Mouse (Mus musculus) hindbrain, embryonic 11.5 days (tissue): ENCODE measurements around the gene Olfr550. TPM values are rescaled to one million over a fixed set of nuclear protein-coding genes. Genes with fewer than 3 reads are reported as not detected.

Experiments
- ATAC-seq: fragments of 200-750 bp; cut with Nextera tagmentation; 2 replicates; pipeline ENCODE4 v1.8.0; 2017; ENCODE audit warnings: mild to moderate bottlenecking, moderate TSS enrichment, moderate library complexity; ENCODE audit not compliant: low FRiP score
- DNase-seq: peaks from one replicate; pipeline ENCODE4 v3.0.0-alpha.2; 2015; ENCODE audit warnings: low spot score
- H3K27ac ChIP-seq: fragments of 300-500 bp; sonication (generic); 2 replicates; pipeline ENCODE4 v1.5.1; 2014; ENCODE audit warnings: mild to moderate bottlenecking, low read depth, low read length
- H3K27me3 ChIP-seq: fragments of 300-500 bp; sonication (generic); 2 replicates; pipeline ENCODE4 v1.6.1; 2014; ENCODE audit warnings: mild to moderate bottlenecking, low read length, moderate library complexity, mixed read lengths; ENCODE audit not compliant: control insufficient read depth, insufficient read depth
- H3K36me3 ChIP-seq: fragments of 300-500 bp; sonication (generic); 2 replicates; pipeline ENCODE4 v1.6.1; 2014; ENCODE audit warnings: mild to moderate bottlenecking, low read length, moderate library complexity, mixed read lengths; ENCODE audit not compliant: control insufficient read depth, insufficient read depth
- H3K4me1 ChIP-seq: fragments of 300-500 bp; sonication (generic); replicated peaks from 2 replicates; pipeline ENCODE4 v1.6.1; 2014; ENCODE audit warnings: low read length, mixed read lengths; ENCODE audit not compliant: control insufficient read depth, insufficient read depth
- H3K4me2 ChIP-seq: fragments of 300-500 bp; sonication (generic); replicated peaks from 2 replicates; pipeline ENCODE4 v1.6.1; 2014; ENCODE audit warnings: mild to moderate bottlenecking, low read depth, low read length
- H3K4me3 ChIP-seq: fragments of 300-500 bp; sonication (generic); 2 replicates; pipeline ENCODE4 v1.5.1; 2014; ENCODE audit warnings: low read depth, low read length
- H3K9ac ChIP-seq: fragments of 300-500 bp; sonication (generic); 2 replicates; pipeline ENCODE4 v1.6.1; 2014; ENCODE audit warnings: low read depth, low read length
- H3K9me3 ChIP-seq: fragments of 300-500 bp; sonication (generic); 2 replicates; pipeline ENCODE4 v1.6.1; 2016; ENCODE audit warnings: low read length; ENCODE audit not compliant: control insufficient read depth
- WGBS: fragments of 180-500 bp; shearing (Covaris S2); extraction: QIAGEN DNeasy Blood & Tissue Kit; methylation state at CpG from one replicate; pipeline ENCODE4 v1.1.7; 2014; 5-methylcytosine and 5-hydroxymethylcytosine counted together
- polyA plus RNA-seq: library from polyadenylated mRNA; unstranded; fragments of >200 nt; fragmentation: Nextera tagmentation; extraction: Ambion mirVana; gene quantifications from 2 replicates; pipeline ENCODE4 v1.2.1, GENCODE M21; 2014

Olfr550 gene
- polyA plus RNA-seq = not detected in 2 replicates

GRCm38 (mm10) chr7:102571142-102571541 lies at the start of gene Olfr550:
TSS of gene Olfr550 (plus strand) at chr7:102571442.
- Histone ChIP-seq H3K36me3 (no peaks in the 10 kb centered on the region), H3K27ac (no peak within 1 kb of the TSS), H3K4me2 (no peak within 1 kb of the TSS), H3K9me3 (no peaks in the 10 kb centered on the region), H3K9ac (no peak within 1 kb of the TSS), H3K4me3 (no peak within 1 kb of the TSS), H3K27me3 (no peaks in the 10 kb centered on the region), H3K4me1 (no peaks in the 10 kb centered on the region)
- WGBS = 95% methylated on average over 8 of the region's 8 CpGs
- DNase-seq (no peak), ATAC-seq (no peak)

- no peak for ATAC-seq
- Histone ChIP-seq H3K4me3 (no peak overlapping the region), H3K9me3 (no peaks in the 10 kb centered on the region), H3K27me3 (no peaks in the 10 kb centered on the region), H3K4me2 (no peak overlapping the region), H3K27ac (no peak overlapping the region), H3K36me3 (no peaks in the 10 kb centered on the region), H3K4me1 (no peaks in the 10 kb centered on the region), H3K9ac (no peak overlapping the region)
- no peak for DNase-seq
- 95% methylated on average over 1 of the region's 1 CpGs for WGBS
Measured at GRCm38 (mm10) chr7:102529052-102529451, 42.2 kb upstream of the Olfr550 start.

- Histone ChIP-seq H3K36me3 (no peaks in the 10 kb centered on the region), H3K9me3 (no peaks in the 10 kb centered on the region), H3K4me3 (no peak within 1 kb of the TSS), H3K9ac (no peak within 1 kb of the TSS), H3K27ac (no peak within 1 kb of the TSS), H3K4me1 (no peaks in the 10 kb centered on the region), H3K27me3 (no peaks in the 10 kb centered on the region), H3K4me2 (no peak within 1 kb of the TSS)
- ATAC-seq (no peak), DNase-seq (no peak)
- 76% methylated on average over 1 of the region's 1 CpGs for WGBS
Measured at GRCm38 (mm10) chr7:102534449-102534848, 36.8 kb upstream of the Olfr550 start, which contains the start of gene Olfr547. TSS of gene Olfr547 (plus strand) at chr7:102534749.

GRCm38 (mm10) chr7:102540596-102540995 lies 30.6 kb upstream of the Olfr550 start, which contains the start of gene Olfr548-ps1:
TSS of gene Olfr548-ps1 (plus strand) at chr7:102540896.
- no peaks in the 10 kb centered on the region for H3K27me3 ChIP-seq
- DNase-seq (no peak), ATAC-seq (no peak)
- no peaks in the 10 kb centered on the region for H3K9me3 ChIP-seq
- no peak within 1 kb of the TSS for H3K9ac ChIP-seq
- no peak within 1 kb of the TSS for H3K4me3 ChIP-seq
- no peaks in the 10 kb centered on the region for H3K36me3 ChIP-seq
- no peak within 1 kb of the TSS for H3K4me2 ChIP-seq
- 83% methylated on average over 2 of the region's 2 CpGs for WGBS
- no peaks in the 10 kb centered on the region for H3K4me1 ChIP-seq
- no peak within 1 kb of the TSS for H3K27ac ChIP-seq

- Histone ChIP-seq H3K27me3 (no peaks in the 10 kb centered on the region), H3K36me3 (no peaks in the 10 kb centered on the region), H3K9ac (no peak overlapping the region), H3K4me1 (no peaks in the 10 kb centered on the region), H3K9me3 (no peaks in the 10 kb centered on the region), H3K4me2 (no peak overlapping the region), H3K4me3 (no peak overlapping the region), H3K27ac (no peak overlapping the region)
- WGBS = 65% methylated on average over 3 of the region's 3 CpGs
- ATAC-seq (no peak), DNase-seq (no peak)
Measured at GRCm38 (mm10) chr7:102541251-102541650, 30.0 kb upstream of the Olfr550 start.

- no peaks in the 10 kb centered on the region for H3K27me3 ChIP-seq
- WGBS = 89% methylated on average over 3 of the region's 3 CpGs
- no peak for DNase-seq
- H3K4me1 ChIP-seq = no peaks in the 10 kb centered on the region
- H3K9me3 ChIP-seq = no peaks in the 10 kb centered on the region
- no peak within 1 kb of the TSS for H3K9ac ChIP-seq
- no peaks in the 10 kb centered on the region for H3K36me3 ChIP-seq
- H3K27ac ChIP-seq = no peak within 1 kb of the TSS
- H3K4me3 ChIP-seq = no peak within 1 kb of the TSS
- no peak for ATAC-seq
- H3K4me2 ChIP-seq = no peak within 1 kb of the TSS
Measured at GRCm38 (mm10) chr7:102549570-102549969, 21.7 kb upstream of the Olfr550 start, which contains the start of gene Olfr549. TSS of gene Olfr549 (plus strand) at chr7:102549870.

GRCm38 (mm10) chr7:102553279-102553678 lies 18.0 kb upstream of the Olfr550 start:
- Histone ChIP-seq H3K4me2 (no peak overlapping the region), H3K27ac (no peak overlapping the region), H3K9me3 (no peaks in the 10 kb centered on the region), H3K4me3 (no peak overlapping the region), H3K36me3 (no peaks in the 10 kb centered on the region), H3K9ac (no peak overlapping the region), H3K4me1 (no peaks in the 10 kb centered on the region), H3K27me3 (no peaks in the 10 kb centered on the region)
- 77% methylated on average over 3 of the region's 3 CpGs for WGBS
- no peak for DNase-seq
- ATAC-seq = no peak

- H3K4me1 ChIP-seq = no peaks in the 10 kb centered on the region
- ATAC-seq (peak; percentile 74; the same call in 1 of the 2 replicates), DNase-seq (peak; percentile 56)
- H3K4me3 ChIP-seq = peak within 1 kb of the TSS; percentile 25
- no peaks in the 10 kb centered on the region for H3K27me3 ChIP-seq
- no peaks in the 10 kb centered on the region for H3K36me3 ChIP-seq
- WGBS = 28% methylated on average over 10 of the region's 10 CpGs
- H3K9me3 ChIP-seq = no peaks in the 10 kb centered on the region
- peak within 1 kb of the TSS; percentile 35 for H3K4me2 ChIP-seq
- H3K9ac ChIP-seq = peak within 1 kb of the TSS; percentile 27; the same call in 1 of the 2 replicates
- no peak within 1 kb of the TSS for H3K27ac ChIP-seq
Measured at GRCm38 (mm10) chr7:102564999-102565997, 5.9 kb upstream of the Olfr550 start, which contains the start of gene Trim21. TSS of gene Trim21 (minus strand) at chr7:102565486.
